Mouse (Mus musculus) E14TG2a.4 (cell line): ENCODE data around the gene Rpl7a.
A peak's percentile ranks its signal among the peaks of the same experiment; 100 is the strongest.

ENCODE experiments used
- H3K27me3 ChIP-seq: 2 replicates; pipeline ENCODE4 v1.6.1; 2014; ENCODE audit warnings: low read length, control low read depth; ENCODE audit not compliant: insufficient read depth
- H3K36me3 ChIP-seq: 2 replicates; pipeline ENCODE4 v1.6.1; 2014; ENCODE audit warnings: low read length, control low read depth; ENCODE audit not compliant: insufficient read depth
- H3K4me1 ChIP-seq: replicated peaks from 2 replicates; pipeline ENCODE4 v1.6.1; 2014; ENCODE audit warnings: low read depth, low read length, control low read depth
- H3K4me3 ChIP-seq: replicated peaks from 2 replicates; pipeline ENCODE4 v1.5.1; 2014; ENCODE audit warnings: mild to moderate bottlenecking, low read length
- H3K9me3 ChIP-seq: 2 replicates; pipeline ENCODE4 v1.6.1; 2014; ENCODE audit warnings: low read length, control low read depth
- CTCF ChIP-seq: conservative IDR thresholded peaks from 2 replicates; pipeline ENCODE4 v1.5.1; 2014; ENCODE audit warnings: low read length
- NANOG ChIP-seq: IDR thresholded peaks from 2 replicates; pipeline ENCODE4 v1.6.1; 2014; ENCODE audit warnings: borderline replicate concordance, low read length, mixed read lengths
- POU5F1 ChIP-seq: IDR thresholded peaks from 2 replicates; pipeline ENCODE4 v1.6.1; 2014; ENCODE audit warnings: low read length, borderline replicate concordance

Gene Rpl7a

GRCm38 (mm10) chr2:26910994-26911765 is 616 bp downstream of the Rpl7a start:
- H3K4me1 ChIP-seq: peaks cover 58% of the 10 kb centered on the region
- peaks cover 72% of the 10 kb centered on the region for H3K36me3 ChIP-seq
- H3K9me3 ChIP-seq: peaks cover 41% of the 10 kb centered on the region
- no peaks in the 10 kb centered on the region for H3K27me3 ChIP-seq
- TF ChIP-seq CTCF (no peak), NANOG (no peak), POU5F1 (no peak)
- peak overlapping the region; percentile 99 for H3K4me3 ChIP-seq

GRCm38 (mm10) chr2:26912253-26912770 is 1.7 kb downstream of the Rpl7a start:
- peak overlapping the region; percentile 99 for H3K4me3 ChIP-seq
- no peaks in the 10 kb centered on the region for H3K27me3 ChIP-seq
- peaks cover 41% of the 10 kb centered on the region for H3K9me3 ChIP-seq
- peaks cover 67% of the 10 kb centered on the region for H3K36me3 ChIP-seq
- no peak for TF ChIP-seq NANOG
- TF ChIP-seq POU5F1: no peak
- no peak for TF ChIP-seq CTCF
- H3K4me1 ChIP-seq: peaks cover 63% of the 10 kb centered on the region

- Histone ChIP-seq H3K27me3 (no peaks in the 10 kb centered on the region), H3K4me3 (peak overlapping the region; percentile 99), H3K36me3 (peaks cover 67% of the 10 kb centered on the region), H3K9me3 (peaks cover 41% of the 10 kb centered on the region), H3K4me1 (peaks cover 63% of the 10 kb centered on the region)
- TF ChIP-seq NANOG: no peak
- no peak for TF ChIP-seq CTCF
- TF ChIP-seq POU5F1: no peak
Observed at GRCm38 (mm10) chr2:26913416-26914147, 3.0 kb downstream of the Rpl7a start.

- TF ChIP-seq CTCF (no peak), POU5F1 (no peak), NANOG (no peak)
- H3K9me3 ChIP-seq: peaks cover 41% of the 10 kb centered on the region
- peak overlapping the region; percentile 99 for H3K4me3 ChIP-seq
- peaks cover 62% of the 10 kb centered on the region for H3K4me1 ChIP-seq
- no peaks in the 10 kb centered on the region for H3K27me3 ChIP-seq
- H3K36me3 ChIP-seq: peaks cover 69% of the 10 kb centered on the region
Observed at GRCm38 (mm10) chr2:26914148-26914941, 3.8 kb downstream of the Rpl7a start.

GRCm38 (mm10) chr2:26915927-26916728 is 5.6 kb downstream of the Rpl7a start, which contains the start of the genes Surf2 and Surf1:
Gene Surf2 (plus strand): TSS chr2:26916367.
Gene Surf1 (minus strand): TSS chr2:26916530.
- no peaks in the 10 kb centered on the region for H3K27me3 ChIP-seq
- H3K4me1 ChIP-seq: peaks cover 66% of the 10 kb centered on the region
- H3K9me3 ChIP-seq: peaks cover 41% of the 10 kb centered on the region
- TF ChIP-seq NANOG (no peak), CTCF (no peak), POU5F1 (no peak)
- H3K4me3 ChIP-seq: peak within 1 kb of the TSS; percentile 92
- peaks cover 83% of the 10 kb centered on the region for H3K36me3 ChIP-seq

GRCm38 (mm10) chr2:26916738-26917137 is 6.2 kb downstream of the Rpl7a start:
- H3K9me3 ChIP-seq: peaks cover 35% of the 10 kb centered on the region
- H3K27me3 ChIP-seq: no peaks in the 10 kb centered on the region
- H3K4me1 ChIP-seq: peaks cover 68% of the 10 kb centered on the region
- peak overlapping the region; percentile 92 for H3K4me3 ChIP-seq
- peaks cover 83% of the 10 kb centered on the region for H3K36me3 ChIP-seq
- TF ChIP-seq POU5F1 (no peak), NANOG (no peak), CTCF (no peak)

GRCm38 (mm10) chr2:26919684-26920083 is 9.1 kb downstream of the Rpl7a start:
- H3K36me3 ChIP-seq: peaks cover 83% of the 10 kb centered on the region
- no peak overlapping the region for H3K4me3 ChIP-seq
- H3K27me3 ChIP-seq: no peaks in the 10 kb centered on the region
- peaks cover 9% of the 10 kb centered on the region; the same call in 1 of the 2 replicates for H3K9me3 ChIP-seq
- TF ChIP-seq POU5F1 (no peak), NANOG (no peak), CTCF (no peak)
- H3K4me1 ChIP-seq: peaks cover 55% of the 10 kb centered on the region
